Mouse (Mus musculus) hindbrain, embryonic 11.5 days (tissue): ENCODE measurements at regions not wholly inside any gene's neighbourhood (a gene's known extent, or its start where the extent isn't known, plus 50 kb on each side); places are given as distances from the start of the nearest gene placed in this dataset.
"Not testable (repeated sequence)": the region's sequence is repeated elsewhere in the genome, so short reads cannot be mapped to it uniquely, and the experiment has no call there.

ENCODE experiments used
- ATAC-seq: fragments of 200-750 bp; cut with Nextera tagmentation; 2 replicates; pipeline ENCODE4 v1.8.0; 2017; ENCODE audit warnings: mild to moderate bottlenecking, moderate TSS enrichment, moderate library complexity; ENCODE audit not compliant: low FRiP score
- DNase-seq: peaks from one replicate; pipeline ENCODE4 v3.0.0-alpha.2; 2015; ENCODE audit warnings: low spot score
- H3K27ac ChIP-seq: fragments of 300-500 bp; sonication (generic); 2 replicates; pipeline ENCODE4 v1.5.1; 2014; ENCODE audit warnings: mild to moderate bottlenecking, low read depth, low read length
- H3K27me3 ChIP-seq: fragments of 300-500 bp; sonication (generic); 2 replicates; pipeline ENCODE4 v1.6.1; 2014; ENCODE audit warnings: mild to moderate bottlenecking, low read length, moderate library complexity, mixed read lengths; ENCODE audit not compliant: control insufficient read depth, insufficient read depth
- H3K36me3 ChIP-seq: fragments of 300-500 bp; sonication (generic); 2 replicates; pipeline ENCODE4 v1.6.1; 2014; ENCODE audit warnings: mild to moderate bottlenecking, low read length, moderate library complexity, mixed read lengths; ENCODE audit not compliant: control insufficient read depth, insufficient read depth
- H3K4me1 ChIP-seq: fragments of 300-500 bp; sonication (generic); replicated peaks from 2 replicates; pipeline ENCODE4 v1.6.1; 2014; ENCODE audit warnings: low read length, mixed read lengths; ENCODE audit not compliant: control insufficient read depth, insufficient read depth
- H3K4me2 ChIP-seq: fragments of 300-500 bp; sonication (generic); replicated peaks from 2 replicates; pipeline ENCODE4 v1.6.1; 2014; ENCODE audit warnings: mild to moderate bottlenecking, low read depth, low read length
- H3K4me3 ChIP-seq: fragments of 300-500 bp; sonication (generic); 2 replicates; pipeline ENCODE4 v1.5.1; 2014; ENCODE audit warnings: low read depth, low read length
- H3K9ac ChIP-seq: fragments of 300-500 bp; sonication (generic); 2 replicates; pipeline ENCODE4 v1.6.1; 2014; ENCODE audit warnings: low read depth, low read length
- H3K9me3 ChIP-seq: fragments of 300-500 bp; sonication (generic); 2 replicates; pipeline ENCODE4 v1.6.1; 2016; ENCODE audit warnings: low read length; ENCODE audit not compliant: control insufficient read depth
- WGBS: fragments of 180-500 bp; shearing (Covaris S2); extraction: QIAGEN DNeasy Blood & Tissue Kit; methylation state at CpG from one replicate; pipeline ENCODE4 v1.1.7; 2014; 5-methylcytosine and 5-hydroxymethylcytosine counted together

- DNase-seq (no peak), ATAC-seq (no peak)
- no peaks in the 10 kb centered on the region for H3K27me3 ChIP-seq
- no peak overlapping the region for H3K9ac ChIP-seq
- no peaks in the 10 kb centered on the region for H3K36me3 ChIP-seq
- H3K4me2 ChIP-seq = no peak overlapping the region
- no peaks in the 10 kb centered on the region for H3K9me3 ChIP-seq
- H3K4me3 ChIP-seq = no peak overlapping the region
- no peaks in the 10 kb centered on the region for H3K4me1 ChIP-seq
- no peak overlapping the region for H3K27ac ChIP-seq
Observed at GRCm38 (mm10) chr8:99763012-99763411, 346.7 kb upstream of the Cdh8 start.

GRCm38 (mm10) chr8:99736190-99736589 is 319.9 kb upstream of the Cdh8 start:
- ATAC-seq = no peak
- 92% methylated on average over 2 of the region's 2 CpGs for WGBS

GRCm38 (mm10) chr8:99724626-99725218 is 308.5 kb upstream of the Cdh8 start:
- no peak overlapping the region for H3K4me2 ChIP-seq
- no peak overlapping the region for H3K9ac ChIP-seq
- 0 out of 2 replicates have a peak, but pooled peaks have one; percentile 30 for ATAC-seq
- H3K9me3 ChIP-seq = no peaks in the 10 kb centered on the region
- no peaks in the 10 kb centered on the region for H3K36me3 ChIP-seq
- DNase-seq = no peak
- H3K4me3 ChIP-seq = no peak overlapping the region
- 77% methylated on average over 5 of the region's 5 CpGs for WGBS
- H3K27me3 ChIP-seq = no peaks in the 10 kb centered on the region
- no peak overlapping the region for H3K27ac ChIP-seq
- no peaks in the 10 kb centered on the region for H3K4me1 ChIP-seq

More at GRCm38 (mm10) chr8:99736190-99736589, 319.9 kb upstream of the Cdh8 start:
- H3K4me1 ChIP-seq = no peaks in the 10 kb centered on the region
- H3K36me3 ChIP-seq = no peaks in the 10 kb centered on the region
- DNase-seq = no peak
- H3K4me2 ChIP-seq = no peak overlapping the region
- no peak overlapping the region for H3K27ac ChIP-seq
- H3K9ac ChIP-seq = no peak overlapping the region
- no peaks in the 10 kb centered on the region for H3K9me3 ChIP-seq
- no peak overlapping the region for H3K4me3 ChIP-seq
- no peaks in the 10 kb centered on the region for H3K27me3 ChIP-seq

GRCm38 (mm10) chr8:99718927-99719326 is 302.7 kb upstream of the Cdh8 start:
- DNase-seq (no peak), ATAC-seq (no peak)
- H3K4me2 ChIP-seq = no peak overlapping the region

GRCm38 (mm10) chr8:99681673-99682072 is 265.4 kb upstream of the Cdh8 start:
- Histone ChIP-seq H3K9ac (no peak overlapping the region), H3K4me3 (no peak overlapping the region), H3K27me3 (no peaks in the 10 kb centered on the region), H3K27ac (no peak overlapping the region), H3K4me1 (no peaks in the 10 kb centered on the region), H3K4me2 (no peak overlapping the region), H3K9me3 (no peaks in the 10 kb centered on the region), H3K36me3 (no peaks in the 10 kb centered on the region)
- ATAC-seq (no peak), DNase-seq (no peak)
- WGBS = 80% methylated on average over 3 of the region's 3 CpGs

More at GRCm38 (mm10) chr8:99718927-99719326, 302.7 kb upstream of the Cdh8 start:
- no peak overlapping the region for H3K27ac ChIP-seq
- no peak overlapping the region for H3K9ac ChIP-seq
- no peaks in the 10 kb centered on the region for H3K27me3 ChIP-seq
- no peaks in the 10 kb centered on the region for H3K36me3 ChIP-seq
- no peaks in the 10 kb centered on the region for H3K4me1 ChIP-seq
- no peak overlapping the region for H3K4me3 ChIP-seq
- no peaks in the 10 kb centered on the region for H3K9me3 ChIP-seq

- not testable (repeated sequence) for H3K27me3 ChIP-seq, DNase-seq, H3K9ac ChIP-seq, H3K4me2 ChIP-seq, H3K9me3 ChIP-seq, H3K27ac ChIP-seq, H3K36me3 ChIP-seq, H3K4me3 ChIP-seq, H3K4me1 ChIP-seq
- 73% methylated on average over 6 of the region's 6 CpGs for WGBS
- ATAC-seq = peak; percentile 59; the same call in 1 of the 2 replicates
Observed at GRCm38 (mm10) chr8:99679253-99679899, 263.1 kb upstream of the Cdh8 start.

- H3K9ac ChIP-seq, DNase-seq, ATAC-seq, H3K27ac ChIP-seq, H3K9me3 ChIP-seq, H3K4me1 ChIP-seq, H3K4me3 ChIP-seq, H3K36me3 ChIP-seq, H3K27me3 ChIP-seq, H3K4me2 ChIP-seq: not testable (repeated sequence)
- 67% methylated on average over 1 of the region's 1 CpGs for WGBS
Observed at GRCm38 (mm10) chr8:99667693-99668092, 251.4 kb upstream of the Cdh8 start.

- Histone ChIP-seq H3K27me3 (no peaks in the 10 kb centered on the region), H3K4me1 (no peaks in the 10 kb centered on the region), H3K4me2 (no peak overlapping the region), H3K9ac (no peak overlapping the region), H3K4me3 (no peak overlapping the region), H3K36me3 (no peaks in the 10 kb centered on the region), H3K27ac (no peak overlapping the region), H3K9me3 (no peaks in the 10 kb centered on the region)
- DNase-seq (no peak), ATAC-seq (no peak)
- WGBS = 85% methylated on average over 2 of the region's 2 CpGs
Observed at GRCm38 (mm10) chr8:99651302-99651621, 235.0 kb upstream of the Cdh8 start.

- H3K4me2 ChIP-seq = no peak overlapping the region
- DNase-seq = no peak
- H3K27me3 ChIP-seq = no peaks in the 10 kb centered on the region
- no peaks in the 10 kb centered on the region for H3K36me3 ChIP-seq
- H3K4me3 ChIP-seq = no peak overlapping the region
- H3K27ac ChIP-seq = no peak overlapping the region
- H3K4me1 ChIP-seq = no peaks in the 10 kb centered on the region
- H3K9ac ChIP-seq = no peak overlapping the region
- WGBS = 83% methylated on average over 9 of the region's 9 CpGs
- no peaks in the 10 kb centered on the region for H3K9me3 ChIP-seq
- ATAC-seq = no peak
Observed at GRCm38 (mm10) chr8:99650587-99651301, 234.5 kb upstream of the Cdh8 start.
